Mouse (Mus musculus): ENCODE results near the gene Ppil1. TPM values are rescaled to one million over a fixed set of nuclear protein-coding genes. Genes with fewer than 3 reads are reported as not detected.
"Not testable (repeated sequence)": the region's sequence is repeated elsewhere in the genome, so short reads cannot be mapped to it uniquely, and the experiment has no call there.

Ppil1 gene
- polyA plus RNA-seq, 2 experiments from 2014 or later: 53.8 to 82.0 TPM

DNA sequence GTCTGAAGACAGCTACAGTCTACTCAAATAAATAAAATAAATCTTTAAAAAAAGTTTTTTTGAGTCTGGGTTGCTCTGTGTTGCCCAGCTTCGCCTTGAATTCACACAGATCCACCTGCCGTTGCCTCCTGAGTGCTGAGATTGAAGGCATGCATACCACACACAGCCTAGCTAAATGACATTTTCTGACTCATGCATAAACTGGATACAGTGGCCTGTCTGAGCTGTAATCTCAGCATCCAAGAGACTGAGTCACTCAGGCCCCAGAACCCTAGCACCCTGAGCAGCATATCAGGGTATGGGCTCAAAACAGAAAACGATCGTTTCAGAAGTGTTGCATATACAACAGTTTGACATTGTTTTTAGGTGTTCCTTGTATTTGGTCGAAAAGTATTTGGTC, 17.6 kb upstream of the Ppil1 start:
- no peak for ATAC-seq

GRCm38 (mm10) chr17:29280422-29280821, 16.4 kb upstream of the Ppil1 start:
- ATAC-seq: peak; percentile 98

DNA sequence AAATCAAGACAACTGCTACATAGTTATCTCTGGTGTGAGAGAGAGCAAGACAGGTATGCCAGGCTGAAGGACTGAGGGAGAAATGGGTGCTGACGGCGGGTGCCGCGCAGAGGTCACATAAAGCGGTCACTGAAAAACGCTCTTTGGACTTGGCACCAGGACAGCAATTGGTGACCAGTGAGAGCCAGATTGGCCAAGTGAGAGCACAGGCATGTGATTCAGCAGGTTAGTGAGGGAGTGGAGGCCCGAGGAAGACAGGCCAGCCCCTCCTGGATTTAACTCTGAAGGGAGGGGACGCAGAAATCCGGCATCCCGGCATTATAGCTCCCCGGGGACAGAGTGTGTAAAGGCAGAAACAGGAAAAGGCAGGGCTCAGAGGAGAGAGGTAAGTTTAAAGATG, 9.9 kb upstream of the Ppil1 start:
- no peak for ATAC-seq

- no peak for ATAC-seq
Observed at GRCm38 (mm10) chr17:29273156-29273555, 9.2 kb upstream of the Ppil1 start.

DNA sequence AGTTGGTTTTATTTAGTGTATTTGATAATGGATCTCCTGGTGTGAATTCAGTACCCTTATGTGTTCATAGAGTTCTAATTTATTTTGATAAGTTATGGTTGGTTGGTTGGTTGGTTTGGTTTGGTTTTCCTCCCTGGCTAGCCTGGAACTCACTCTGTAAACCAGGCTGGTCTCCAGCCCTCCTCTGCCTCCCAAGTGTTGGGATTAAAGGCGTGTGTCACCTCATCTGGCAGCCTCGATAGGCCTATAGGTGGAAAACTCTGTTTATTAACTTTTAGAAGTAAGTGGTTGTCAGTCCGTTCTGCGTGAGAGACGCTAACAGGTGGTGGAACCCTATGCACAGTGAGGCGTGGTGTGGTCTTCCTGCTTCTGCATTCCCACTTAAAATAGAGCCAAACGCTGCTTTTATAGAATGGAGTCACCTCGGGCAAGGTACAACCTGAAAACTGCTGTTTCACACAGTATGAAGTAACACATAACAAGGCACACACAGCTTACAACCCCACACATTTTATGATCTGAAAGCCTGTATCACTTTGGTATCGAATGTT, 6.2 kb upstream of the Ppil1 start:
- ATAC-seq: no peak

DNA sequence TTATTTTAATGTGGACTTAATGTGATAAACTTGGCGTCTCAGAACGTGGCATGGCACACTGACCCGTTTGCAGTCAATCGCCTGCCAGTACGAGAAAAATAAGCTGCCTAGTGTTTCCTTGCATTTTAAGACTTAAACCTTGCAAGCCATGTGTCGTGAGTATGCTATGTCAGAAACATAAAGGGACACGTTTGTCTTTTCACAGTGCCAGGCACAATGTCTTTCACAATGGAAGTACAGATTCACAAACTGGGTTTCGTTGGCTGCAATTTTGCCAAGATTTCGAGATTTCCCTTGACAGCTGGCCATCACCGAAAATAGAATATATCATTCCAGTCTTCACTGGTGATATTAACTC, 5.3 kb upstream of the Ppil1 start:
- no peak for ATAC-seq

DNA sequence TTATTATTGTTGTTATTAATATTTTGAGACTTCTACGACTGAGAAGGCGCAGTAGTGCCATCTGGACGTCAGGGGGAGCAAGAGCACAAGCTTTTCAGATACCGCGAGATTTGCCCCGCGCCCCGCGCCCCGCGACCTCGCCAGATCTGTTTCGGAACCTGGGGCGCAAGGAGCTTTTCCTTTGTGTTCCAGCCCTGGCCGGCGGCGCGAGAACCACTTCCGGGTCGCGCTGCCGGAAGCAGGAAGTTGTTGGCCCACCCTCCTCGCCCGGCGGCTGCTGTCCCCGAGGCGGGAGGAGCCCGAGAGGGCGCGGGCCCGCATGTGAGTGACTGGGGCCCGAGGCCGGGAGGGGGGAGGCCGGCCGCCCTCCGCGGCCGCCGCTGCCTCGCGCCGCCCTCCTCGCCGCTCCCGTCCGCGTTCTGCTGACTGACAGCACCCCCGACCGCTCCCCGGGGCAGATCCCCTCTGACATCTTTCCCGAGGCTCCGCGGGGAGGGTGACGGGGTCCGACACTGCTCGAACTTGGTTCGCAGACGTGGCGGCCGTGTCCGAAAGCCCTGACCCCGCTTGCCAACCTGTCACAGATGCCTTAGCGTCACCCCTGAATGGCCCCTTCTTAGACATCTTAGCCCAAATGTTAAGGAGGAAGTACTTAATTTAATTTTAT, 4.8 kb upstream of the Ppil1 start, which contains the start of gene BC004004:
TSS of gene BC004004 (plus strand) at position 107 of the 667 bp plus-strand sequence.
- ATAC-seq: peak; percentile 78

DNA sequence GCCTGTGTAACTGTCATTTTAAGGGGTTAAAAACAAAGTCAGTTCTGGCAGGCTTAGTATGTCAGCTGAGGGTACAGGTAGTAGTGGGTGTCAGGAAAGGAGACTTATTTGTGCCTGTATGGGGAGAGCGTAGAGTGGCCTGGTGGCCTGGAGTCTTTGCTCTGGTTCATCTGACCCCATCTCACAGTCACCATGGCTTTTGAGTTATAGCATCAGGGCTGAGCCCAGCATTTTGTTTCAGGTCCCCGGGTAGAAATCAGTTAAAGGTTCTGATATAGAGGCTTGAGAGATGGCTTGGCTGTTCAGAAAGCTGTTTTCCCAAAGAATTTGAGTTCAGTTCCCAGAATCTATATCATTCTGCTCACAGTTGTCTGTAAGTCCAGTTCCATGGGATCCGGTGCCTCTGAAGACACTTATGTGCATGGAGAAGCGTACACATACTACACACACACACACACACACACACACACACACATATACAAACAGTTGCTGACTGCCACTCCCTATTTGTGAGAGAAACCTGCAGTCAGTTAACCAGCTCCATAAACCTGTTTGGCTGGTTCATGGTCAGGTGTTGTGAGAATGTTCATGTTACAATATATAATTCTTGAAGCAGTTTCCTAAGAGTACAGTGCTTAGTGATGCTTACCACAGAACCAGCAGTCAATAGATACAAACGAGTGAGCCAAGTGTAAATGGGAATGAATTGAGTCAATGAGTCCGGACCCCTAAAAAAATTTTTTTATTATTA, 4.1 kb upstream of the Ppil1 start:
- ATAC-seq: no peak

GRCm38 (mm10) chr17:29267040-29267439, 3.1 kb upstream of the Ppil1 start:
- not testable (repeated sequence) for ATAC-seq

- ATAC-seq: no peak
Observed at GRCm38 (mm10) chr17:29264760-29265159, 774 bp upstream of the Ppil1 start.

- ATAC-seq: no peak
Observed at GRCm38 (mm10) chr17:29263417-29263816, 569 bp downstream of the Ppil1 start.

GRCm38 (mm10) chr17:29262259-29262649, 1.7 kb downstream of the Ppil1 start:
- no peak for ATAC-seq

- peak; percentile 19 for ATAC-seq
Observed at GRCm38 (mm10) chr17:29261603-29262258, 2.3 kb downstream of the Ppil1 start.

DNA sequence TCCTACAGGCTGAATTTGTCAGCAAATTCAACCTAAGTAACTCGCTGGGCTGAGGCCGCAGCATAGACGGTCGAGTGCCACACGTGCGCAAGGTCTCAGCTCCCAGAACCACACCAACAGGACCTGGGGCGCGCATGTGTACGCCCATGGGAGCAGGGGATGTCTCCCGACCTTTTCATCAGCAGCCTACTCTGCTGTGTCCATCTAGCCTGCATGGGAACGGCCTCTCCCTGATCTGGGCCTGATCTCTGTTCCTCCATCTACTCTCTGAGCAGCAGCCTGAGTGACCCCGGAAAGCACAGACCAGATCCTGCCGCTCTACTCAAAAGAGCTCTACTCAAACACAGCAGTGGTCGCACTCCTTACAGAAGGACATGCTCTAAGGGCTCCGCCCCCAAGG, 3.5 kb downstream of the Ppil1 start:
- ATAC-seq: no peak

GRCm38 (mm10) chr17:29259489-29259888, 4.5 kb downstream of the Ppil1 start:
- ATAC-seq: peak; percentile 40

DNA sequence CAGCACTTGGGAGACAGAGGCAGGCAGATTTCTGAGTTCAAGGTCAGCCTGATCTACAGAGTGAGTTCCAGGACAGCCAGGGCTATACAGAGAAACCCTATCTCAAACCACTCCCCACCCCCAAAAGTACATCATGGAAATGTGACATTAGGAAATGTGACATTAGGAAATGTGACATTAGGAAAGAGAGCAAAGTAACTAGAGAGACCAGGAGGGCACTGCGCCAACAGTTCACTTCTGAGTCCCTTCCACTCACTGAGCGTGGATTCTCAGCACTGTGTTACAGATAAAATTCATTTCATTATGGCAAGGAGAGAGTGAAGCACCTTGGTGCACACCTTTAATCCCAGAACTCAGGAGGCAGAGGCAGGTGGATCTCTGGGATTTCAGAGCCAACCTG, 5.1 kb downstream of the Ppil1 start:
- ATAC-seq: no peak

DNA sequence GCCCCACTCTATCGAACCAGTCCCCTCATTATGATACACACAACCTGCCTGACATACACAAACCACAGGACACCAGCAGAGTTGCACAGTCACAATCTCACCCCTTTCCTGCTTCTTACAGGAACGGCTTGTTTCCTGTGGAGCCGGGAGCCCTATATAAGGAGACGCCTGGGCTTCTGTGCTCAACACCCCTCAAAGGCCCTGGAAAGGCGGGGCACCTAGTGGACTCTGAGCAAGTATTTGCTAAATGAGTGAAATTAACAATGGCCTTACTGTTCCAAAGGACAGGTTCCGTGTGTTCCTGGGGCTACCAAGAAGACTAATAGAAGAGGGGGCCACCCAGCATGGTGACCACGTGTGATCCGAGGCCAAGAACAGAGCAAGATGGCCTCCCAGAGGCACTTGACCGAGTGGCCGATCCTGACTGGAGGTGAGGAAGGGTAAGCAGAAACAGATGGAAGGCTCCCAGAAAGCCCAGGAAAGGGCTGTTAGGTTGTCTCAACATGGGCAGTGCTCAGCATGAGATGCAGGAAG, 5.9 kb downstream of the Ppil1 start:
- ATAC-seq: no peak

GRCm38 (mm10) chr17:29257001-29257511, 6.9 kb downstream of the Ppil1 start:
- ATAC-seq: no peak

DNA sequence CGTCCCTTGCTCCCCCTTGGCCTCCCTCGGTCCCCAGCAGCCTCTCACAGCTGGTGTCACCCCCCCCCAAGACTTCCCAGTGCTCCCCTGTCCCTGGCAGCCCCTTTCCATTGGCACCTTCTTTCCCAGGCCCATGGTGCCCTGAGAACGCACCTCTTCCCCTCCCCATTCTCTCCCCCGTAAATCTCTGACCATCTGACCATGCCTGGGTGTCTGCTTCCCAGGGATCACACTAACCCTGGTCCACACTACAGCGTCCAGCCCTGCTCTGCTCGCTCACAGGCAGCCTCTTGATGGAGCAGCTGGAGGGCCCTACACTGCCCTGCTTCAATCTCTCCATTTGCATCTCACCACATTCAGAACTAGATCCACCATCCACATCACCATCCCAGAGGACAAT, 7.5 kb downstream of the Ppil1 start:
- no peak for ATAC-seq

GRCm38 (mm10) chr17:29254784-29255183, 9.2 kb downstream of the Ppil1 start:
- ATAC-seq: not testable (repeated sequence)

DNA sequence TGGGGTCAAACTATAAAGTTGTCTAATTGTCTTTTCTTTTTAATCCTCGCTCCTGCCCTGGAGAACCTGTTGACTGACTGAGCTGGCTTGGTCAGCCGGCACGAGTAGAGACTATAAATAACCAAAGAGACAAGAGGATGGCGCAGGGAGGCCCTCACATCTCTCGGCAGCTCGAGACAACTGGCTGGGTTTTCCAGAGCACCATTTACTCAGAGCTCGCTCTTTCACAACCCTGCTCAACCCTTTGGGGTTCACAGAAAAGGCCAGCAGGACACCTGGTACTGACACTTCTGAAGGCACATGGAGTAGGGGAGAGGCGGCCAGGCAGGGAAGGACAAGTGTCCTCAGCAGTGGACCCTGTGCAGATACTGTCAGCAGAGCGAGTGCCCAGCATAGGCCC, 10.3 kb downstream of the Ppil1 start:
- ATAC-seq: no peak

- no peak for ATAC-seq
Observed at GRCm38 (mm10) chr17:29253236-29253635, 10.8 kb downstream of the Ppil1 start.

Data from activated CD4-positive, CD25-positive, alpha-beta regulatory T cell, adult 4 months (primary cell).